Mouse (Mus musculus): ENCODE data around the gene Scgb1b11. TPM values are rescaled to one million over a fixed set of nuclear protein-coding genes. Genes with fewer than 3 reads are reported as not detected.
"Not testable (repeated sequence)": the region's sequence is repeated elsewhere in the genome, so short reads cannot be mapped to it uniquely, and the experiment has no call there.

Gene Scgb1b11
- not detected for total RNA-seq (2021)
- long read RNA-seq, experiment 1 = 0 reads
- long read RNA-seq, experiment 2 = 0 reads

DNA sequence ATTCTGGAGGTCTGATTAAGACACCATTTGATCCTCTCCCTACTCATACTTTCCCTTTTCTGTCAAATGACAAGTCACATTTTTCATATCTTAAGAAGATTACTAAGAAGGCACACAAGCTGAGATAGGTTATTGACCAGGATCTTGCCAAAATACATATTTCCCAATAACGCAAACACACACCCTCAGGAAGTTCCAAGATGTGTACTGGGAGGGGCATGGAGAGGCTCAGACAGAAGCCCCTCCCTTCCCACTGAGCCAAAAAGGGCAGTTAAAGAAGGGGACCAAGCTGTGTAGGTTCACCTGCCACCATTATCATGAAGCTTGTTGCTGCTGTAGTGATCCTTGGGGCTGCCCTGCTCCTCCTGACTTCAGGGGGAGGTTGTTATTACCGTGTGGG lies at the start of gene Scgb1b11:
TSS of gene Scgb1b11 (plus strand) at position 301 of the 400 bp plus-strand sequence.
- not testable (repeated sequence) for H3K4me3 ChIP-seq; H3K27ac ChIP-seq; DNase-seq (ENCODE audit: low spot score in 2 of 2)

DNA sequence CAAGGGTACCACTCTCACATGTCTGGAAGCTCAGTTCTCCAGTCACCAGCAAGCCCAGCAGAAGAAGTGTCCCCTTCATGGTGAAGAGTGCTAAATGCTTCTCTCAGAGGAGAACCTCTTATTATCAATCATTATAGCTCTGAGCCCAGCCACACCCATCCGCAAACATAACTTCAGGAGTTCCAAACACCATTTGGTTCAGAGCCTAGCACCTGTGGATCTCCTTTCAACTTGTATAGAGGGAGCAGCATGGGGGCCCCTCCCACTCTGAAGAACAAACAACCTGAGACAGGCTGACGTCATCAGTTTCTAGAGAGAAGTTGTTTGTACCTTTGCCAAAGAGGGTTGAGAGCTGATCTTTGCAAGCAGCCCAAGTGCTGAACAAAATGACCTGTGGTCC lies 11.6 kb upstream of the Scgb1b11 start, which contains the start of gene Scgb2b11:
TSS of gene Scgb2b11 (minus strand) at position 101 of the 400 bp plus-strand sequence.
- H3K4me3 ChIP-seq; H3K27ac ChIP-seq; DNase-seq (ENCODE audit: low spot score in 2 of 2): not testable (repeated sequence)

Other genes starting within 250 kb of the Scgb1b11 start
- not detected for gene Scgb1b10, start 122.0 kb upstream of the Scgb1b11 start, total RNA-seq (2021)
- gene Scgb2b11, start 11.7 kb upstream of the Scgb1b11 start, total RNA-seq (2021) = not detected
- not detected for gene Scgb2b12, start 104.4 kb downstream of the Scgb1b11 start, total RNA-seq (2021)
- not detected for gene Scgb1b12, start 111.3 kb downstream of the Scgb1b11 start, total RNA-seq (2021)
- not detected for gene Scgb1b29, start 218.7 kb downstream of the Scgb1b11 start, total RNA-seq (2021)

Measured in layer of hippocampus, adult 2 months (tissue).